Mouse (Mus musculus) 3134 (cell line): ENCODE results near the gene Rbm47.

ENCODE experiments used
- DNase-seq: peaks from one replicate; pipeline ENCODE4 v3.0.0-alpha.2; 2011; ENCODE audit warnings: low spot score; ENCODE audit not compliant: insufficient read length; ENCODE audit errors: extremely low read depth

Rbm47 gene

DNA sequence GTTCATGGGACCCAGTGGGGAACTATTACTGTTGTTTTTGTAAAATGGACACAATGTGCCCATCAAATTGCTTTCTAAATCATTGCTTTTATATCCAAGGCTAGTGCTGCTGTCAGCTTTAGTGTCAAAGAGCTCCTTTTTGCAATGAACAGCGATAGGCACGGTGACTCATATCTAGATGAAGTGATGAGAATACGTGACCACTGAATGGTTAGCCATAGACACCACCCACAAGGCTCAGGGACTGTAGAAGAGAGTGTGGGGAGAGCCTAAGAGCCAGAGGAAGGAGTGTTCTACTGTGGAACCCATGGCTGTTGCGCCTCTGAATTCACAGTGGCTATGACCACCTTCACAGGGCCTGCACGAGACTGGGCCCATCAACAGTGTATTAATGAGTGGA, 186.5 kb downstream of the Rbm47 start:
- DNase-seq = no peak

DNA sequence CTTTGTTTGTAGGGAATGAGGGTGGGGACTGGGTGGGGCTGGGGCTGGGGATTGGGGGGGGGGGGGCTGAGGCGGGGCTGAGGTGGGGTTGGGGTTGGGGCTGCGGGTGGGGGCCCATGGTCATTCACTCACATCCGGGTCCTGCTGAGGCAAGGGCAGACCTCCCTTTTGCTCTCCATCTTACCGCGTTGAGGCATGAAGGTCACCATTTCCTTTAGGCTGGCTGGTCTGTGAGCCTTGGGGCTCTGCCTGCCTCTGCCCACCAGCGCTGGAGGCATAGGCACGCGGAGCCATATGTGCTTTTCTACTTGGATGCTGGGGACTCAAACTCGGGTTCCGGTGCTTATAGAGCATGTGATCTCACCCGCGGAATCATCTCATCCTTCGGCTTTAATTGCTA, 197.2 kb downstream of the Rbm47 start:
- DNase-seq = no peak

DNA sequence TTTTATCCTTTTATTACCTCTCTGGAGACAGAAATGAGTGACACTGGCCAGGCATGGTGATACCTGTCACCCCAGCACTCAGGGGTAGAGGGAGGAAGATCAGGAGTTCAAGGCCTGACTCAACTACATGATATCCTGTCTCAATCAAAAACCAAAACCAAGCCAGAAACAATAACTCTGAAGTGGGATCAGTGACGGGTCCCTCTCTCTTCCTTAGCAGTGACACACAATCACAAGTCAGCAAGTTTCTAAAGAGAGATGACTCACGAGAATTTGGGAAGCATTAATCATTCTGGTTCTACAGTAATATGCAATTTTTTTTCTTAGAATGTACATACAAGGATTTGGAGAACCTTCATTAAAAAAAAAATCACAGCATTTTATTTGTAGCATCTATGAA, 199.7 kb downstream of the Rbm47 start:
- DNase-seq = peak; percentile 30

DNA sequence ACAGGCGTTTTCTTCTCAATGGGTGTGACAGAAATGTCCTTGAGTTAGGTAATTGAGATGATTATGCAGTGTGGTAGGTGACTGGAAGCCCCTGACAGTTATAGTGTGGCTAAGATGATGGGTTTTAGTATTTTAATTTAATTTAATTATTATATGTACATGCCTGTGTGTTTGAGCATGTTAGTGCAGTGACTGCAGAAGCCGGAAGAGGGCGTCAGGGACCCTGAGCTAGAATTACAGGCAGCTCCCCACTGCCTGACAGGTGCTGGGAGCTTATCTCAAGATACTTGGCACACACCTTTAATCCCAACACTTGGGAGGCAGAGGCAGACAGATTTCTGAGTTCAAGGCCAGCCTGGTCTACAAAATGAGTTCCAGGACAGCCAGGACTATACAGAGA, 204.9 kb downstream of the Rbm47 start:
- no peak for DNase-seq

DNA sequence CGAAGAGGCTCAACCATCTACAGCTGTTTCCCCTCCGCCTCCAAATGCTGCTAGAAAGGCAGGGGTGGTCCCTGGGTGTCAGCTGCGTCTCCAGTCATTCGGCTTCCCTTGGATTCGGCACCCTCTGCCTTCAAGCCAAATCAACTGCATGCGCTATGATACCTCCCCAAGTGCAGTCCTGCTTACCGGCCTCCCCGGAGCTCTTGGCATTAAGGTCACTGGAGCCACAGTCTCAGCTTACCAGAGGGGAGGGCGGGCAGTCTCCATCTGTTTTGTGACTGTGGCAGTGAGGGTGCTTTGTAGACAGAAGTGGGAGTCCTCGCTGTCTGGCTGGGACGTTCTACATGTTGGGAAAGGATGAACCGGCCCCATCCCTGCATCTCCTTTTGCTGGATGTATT, 205.8 kb downstream of the Rbm47 start:
- no peak for DNase-seq
